Mouse (Mus musculus) cerebellum, adult 2 months (tissue): ENCODE measurements at regions not wholly inside any gene's neighbourhood (a gene's known extent, or its start where the extent isn't known, plus 50 kb on each side); places are given as distances from the start of the nearest gene placed in this dataset.

Experiments
- CTCF ChIP-seq: fragments of 200-500 bp; IDR thresholded peaks from 2 replicates; pipeline ENCODE4 v1.5.1; 2011; ENCODE audit warnings: low read depth, mild to moderate bottlenecking, control low read depth, low read length, moderate library complexity, borderline replicate concordance; ENCODE audit not compliant: insufficient read depth
- POLR2A ChIP-seq: fragments of 200-500 bp; IDR thresholded peaks from 2 replicates; pipeline ENCODE4 v1.6.1; 2011; ENCODE audit warnings: low read length, control low read depth, borderline replicate concordance; ENCODE audit not compliant: insufficient read depth

DNA sequence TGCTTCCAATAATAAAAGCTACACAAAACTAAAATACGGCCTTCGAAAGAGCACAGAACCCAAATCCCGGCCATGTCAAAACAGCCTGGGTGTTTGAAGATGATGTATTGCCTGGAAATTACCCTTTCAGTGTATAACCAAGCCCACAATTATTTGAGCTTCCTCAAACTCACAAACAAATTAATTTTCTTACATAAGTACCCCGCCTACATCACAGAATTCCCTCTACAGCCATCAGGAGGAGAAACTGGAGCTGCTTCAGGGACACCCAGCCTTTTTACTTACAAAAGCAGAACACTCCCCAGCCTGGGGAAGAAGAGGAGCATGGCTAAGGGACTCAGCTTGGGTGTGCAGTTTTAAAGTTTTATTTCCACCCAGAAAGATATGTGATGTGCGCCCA is 207.6 kb upstream of the Daam1 start:
- TF ChIP-seq CTCF, result no peak
- no peak for TF ChIP-seq POLR2A
